Mouse (Mus musculus) myocyte (in vitro differentiated cells): ENCODE measurements at regions not wholly inside any gene's neighbourhood (a gene's known extent, or its start where the extent isn't known, plus 50 kb on each side); places are given as distances from the start of the nearest gene placed in this dataset.

Source experiments
- E2F4 ChIP-seq: IDR thresholded peaks from one replicate; pipeline ENCODE4 v1.6.1; 2011; ENCODE audit warnings: mild to moderate bottlenecking, control low read depth, moderate library complexity; ENCODE audit not compliant: insufficient read depth
- MAX ChIP-seq: IDR thresholded peaks from one replicate; pipeline ENCODE4 v1.6.1; 2011; ENCODE audit warnings: low read depth, mild to moderate bottlenecking, control low read depth
- MYOD1 ChIP-seq, 3 experiments: IDR thresholded peaks; one replicate each; pipeline ENCODE4 v1.6.1; 2011; ENCODE audit warnings: control low read depth in 2 of 3, low read depth in 2 of 3, mild to moderate bottlenecking in 2 of 3, moderate library complexity in 1 of 3; ENCODE audit not compliant: insufficient read length in 2 of 3, control insufficient read depth in 1 of 3
- POLR2A ChIP-seq: IDR thresholded peaks from one replicate; pipeline ENCODE4 v1.6.1; 2011; ENCODE audit warnings: low read depth, mild to moderate bottlenecking, control low read depth, moderate library complexity; ENCODE audit not compliant: insufficient read length
- POLR2AphosphoS2 ChIP-seq: IDR thresholded peaks from one replicate; pipeline ENCODE4 v1.6.1; 2011; ENCODE audit warnings: low read depth, control low read depth; ENCODE audit not compliant: insufficient read length
- SRF ChIP-seq: IDR thresholded peaks from one replicate; pipeline ENCODE4 v1.6.1; 2011; ENCODE audit warnings: low read depth; ENCODE audit not compliant: control insufficient read depth, insufficient read length
- USF1 ChIP-seq: IDR thresholded peaks from one replicate; pipeline ENCODE4 v1.6.1; 2011; ENCODE audit warnings: low read depth, mild to moderate bottlenecking, control low read depth, moderate library complexity

DNA sequence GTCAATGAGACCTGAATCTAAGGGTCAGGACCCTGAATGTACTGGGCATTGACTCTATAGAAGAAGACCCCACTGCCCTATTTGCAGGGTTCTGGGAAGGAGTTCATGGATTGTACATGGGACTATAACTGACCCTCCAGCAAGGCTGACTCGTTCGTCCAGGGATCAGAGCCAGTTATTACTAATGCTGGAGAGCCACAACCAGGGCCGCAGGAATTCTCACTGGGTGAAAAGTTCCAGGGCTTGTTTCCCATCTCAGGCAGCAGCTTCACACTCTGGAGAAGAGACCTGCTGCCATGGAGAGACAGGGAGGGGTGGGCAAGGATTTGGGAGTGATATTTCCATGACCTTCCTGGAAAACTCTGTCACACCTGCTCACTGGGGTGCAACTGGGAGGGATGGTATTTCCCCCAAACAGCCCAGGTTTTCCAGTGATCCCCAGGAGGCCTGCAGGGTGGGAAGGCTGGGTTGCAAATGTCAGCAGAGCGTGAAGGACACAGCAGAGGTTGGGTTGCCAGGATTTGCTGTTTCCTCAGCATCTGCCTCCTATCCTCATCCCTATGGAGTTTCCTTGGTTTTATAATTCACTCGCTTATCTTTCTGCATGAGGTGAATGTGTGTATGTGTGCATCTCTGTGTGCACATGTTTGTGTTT is 316.2 kb downstream of the Rps24 start:
- no peak for TF ChIP-seq MAX
- TF ChIP-seq POLR2A = no peak
- no peak for TF ChIP-seq POLR2AphosphoS2
- no peak for TF ChIP-seq MYOD1 (IDR thresholded peaks at IDR 0.05; ENCODE audit: control insufficient read depth in 1 of 3, insufficient read length in 2 of 3, low read depth in 2 of 3)
- no peak for TF ChIP-seq SRF
- TF ChIP-seq E2F4 = no peak
- TF ChIP-seq USF1 = no peak
